Mouse (Mus musculus) retina, postnatal 7 days (tissue): ENCODE data around the gene Prrx1.

Experiments used
- DNase-seq: peaks from one replicate; pipeline ENCODE4 v3.0.0-alpha.2; 2012; ENCODE audit warnings: low read depth, low spot score

The Prrx1 gene

DNA sequence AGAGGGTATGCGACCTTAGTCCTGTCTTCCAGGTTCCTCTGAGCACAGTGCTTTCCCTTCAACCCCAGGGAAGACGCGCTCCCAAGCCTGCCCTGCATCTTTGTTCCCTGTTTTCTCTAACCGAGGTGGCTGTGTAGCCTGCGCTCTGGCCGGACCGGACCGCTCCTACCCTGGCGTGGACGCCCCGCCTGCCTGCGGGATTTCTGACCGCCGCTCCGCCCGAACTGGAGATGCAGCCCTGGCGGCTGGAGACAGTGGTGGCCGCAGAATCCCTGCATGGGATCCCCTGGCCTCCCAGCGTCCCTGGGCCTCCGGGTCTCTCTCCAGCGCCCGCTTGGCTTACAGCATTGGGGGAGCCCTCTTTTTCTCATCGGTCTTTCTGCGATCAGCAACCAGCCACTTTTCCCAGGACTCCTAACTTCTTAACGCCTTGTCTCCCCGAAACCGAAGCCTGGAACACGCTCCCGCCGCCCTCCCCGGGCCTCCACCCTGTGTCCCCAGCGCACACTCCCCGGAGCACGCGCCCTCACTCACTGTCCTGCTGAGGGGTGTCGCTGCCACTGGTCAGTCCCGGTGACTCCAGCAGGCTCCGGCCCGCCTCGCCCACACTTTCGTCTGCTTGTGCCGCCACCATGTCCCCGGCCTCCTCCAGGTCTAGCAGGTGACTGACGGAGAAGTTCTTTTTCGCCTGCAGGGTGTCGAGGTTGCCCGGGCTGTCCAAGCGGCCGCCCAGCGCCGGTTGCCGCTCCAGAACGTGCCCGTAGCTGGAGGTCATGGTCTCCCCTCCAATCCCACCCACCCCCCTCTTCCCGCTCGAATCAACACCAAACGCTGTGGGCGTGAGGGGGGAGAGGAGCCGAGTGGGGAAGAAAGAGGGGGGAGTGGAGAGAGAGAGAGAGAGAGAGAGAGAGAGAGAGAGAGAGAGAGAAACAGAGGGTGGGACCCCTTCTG is 1.4 kb downstream of the Prrx1 start:
- DNase-seq = no peak

DNA sequence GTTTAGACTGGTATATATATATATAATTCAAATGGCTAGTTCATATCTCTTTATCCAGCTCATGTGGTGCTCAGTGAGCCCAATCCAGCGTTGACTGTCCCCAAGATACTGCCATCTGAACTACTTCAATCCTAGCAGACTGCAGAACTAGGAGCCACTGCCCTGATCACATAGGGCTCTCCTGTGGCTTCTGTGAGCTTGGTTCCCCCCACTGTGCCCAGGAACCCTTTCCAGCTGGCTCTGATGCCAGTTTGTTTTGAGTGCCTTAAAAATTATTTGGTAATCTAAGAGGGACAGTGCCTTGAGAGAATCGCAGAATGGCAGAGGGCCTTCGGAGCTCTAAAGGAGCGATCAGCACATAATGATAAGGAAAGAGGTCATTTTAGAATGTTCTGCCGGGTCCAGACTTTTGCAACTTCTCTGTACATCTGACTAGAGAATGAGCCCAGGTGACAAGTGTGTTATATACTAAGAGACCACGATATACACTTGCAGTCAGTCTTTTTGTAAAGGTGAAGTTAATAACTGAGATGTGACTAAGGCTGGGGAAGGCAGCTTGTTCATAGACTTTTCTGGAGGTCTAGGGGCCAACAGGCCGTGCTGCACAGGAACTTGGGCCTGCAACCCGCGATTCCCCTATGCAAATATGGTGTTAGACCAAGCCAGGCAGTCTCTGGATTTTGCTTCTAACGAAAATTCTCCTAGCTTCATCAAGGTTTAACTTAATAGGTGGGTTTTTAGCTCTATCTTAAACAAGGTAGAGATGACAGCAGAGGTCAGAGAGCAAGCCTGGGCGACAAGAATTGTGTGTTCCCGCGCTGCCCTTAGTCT is 2.3 kb downstream of the Prrx1 start:
- no peak for DNase-seq

DNA sequence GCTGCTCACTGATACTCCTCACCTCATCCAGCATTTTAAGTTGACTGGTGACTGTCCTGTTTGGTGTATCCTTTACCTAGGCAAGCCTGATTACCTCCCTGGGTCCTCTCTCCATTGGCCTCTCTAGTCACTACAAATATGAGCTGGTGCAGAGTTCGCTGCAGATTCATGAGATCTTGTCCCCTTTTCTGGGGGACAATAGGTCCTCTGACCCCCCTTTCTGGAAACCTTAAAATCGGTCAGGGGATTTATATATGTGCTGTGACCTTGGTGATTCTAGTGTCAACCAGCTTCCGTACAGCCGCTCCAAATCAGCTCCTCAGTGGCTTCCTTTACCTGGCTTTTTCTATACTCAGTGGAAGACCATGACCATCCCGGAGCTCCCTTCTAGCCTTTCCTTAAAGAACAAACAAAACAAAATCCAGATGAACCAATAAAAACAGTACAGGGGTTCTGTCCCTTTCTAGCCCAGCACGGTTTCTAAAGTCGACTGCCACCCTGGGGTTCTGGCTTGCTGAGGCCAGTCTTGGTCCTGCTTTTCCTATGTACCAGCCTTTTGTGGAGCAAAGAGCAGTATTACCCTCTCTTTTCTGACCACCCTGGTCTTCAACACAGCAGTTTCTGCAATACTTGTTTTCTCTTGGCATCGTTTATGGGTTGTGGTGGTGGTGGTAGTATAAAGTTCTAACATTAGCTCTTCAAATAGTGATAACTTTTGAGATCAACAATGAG is 3.3 kb downstream of the Prrx1 start:
- DNase-seq = no peak

DNA sequence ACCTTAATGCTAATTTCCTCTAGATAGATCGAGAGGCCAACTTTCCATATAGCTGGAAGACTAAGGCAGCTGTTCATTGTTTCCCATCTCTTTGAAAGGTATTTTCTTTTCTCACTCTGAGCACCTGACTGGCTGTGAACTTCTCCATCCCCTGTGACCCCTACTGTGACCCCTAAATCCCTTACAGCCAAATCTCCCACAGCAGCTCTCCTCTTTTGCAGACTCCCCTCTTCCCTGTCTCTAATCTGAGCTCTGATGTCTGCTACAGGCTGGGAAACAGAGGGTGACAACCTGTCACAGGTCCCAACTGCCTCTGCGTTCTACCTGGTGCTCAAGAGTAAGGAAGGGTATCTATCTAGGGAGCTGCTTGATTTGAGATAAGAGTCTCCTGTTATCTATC is 4.0 kb downstream of the Prrx1 start:
- no peak for DNase-seq

DNA sequence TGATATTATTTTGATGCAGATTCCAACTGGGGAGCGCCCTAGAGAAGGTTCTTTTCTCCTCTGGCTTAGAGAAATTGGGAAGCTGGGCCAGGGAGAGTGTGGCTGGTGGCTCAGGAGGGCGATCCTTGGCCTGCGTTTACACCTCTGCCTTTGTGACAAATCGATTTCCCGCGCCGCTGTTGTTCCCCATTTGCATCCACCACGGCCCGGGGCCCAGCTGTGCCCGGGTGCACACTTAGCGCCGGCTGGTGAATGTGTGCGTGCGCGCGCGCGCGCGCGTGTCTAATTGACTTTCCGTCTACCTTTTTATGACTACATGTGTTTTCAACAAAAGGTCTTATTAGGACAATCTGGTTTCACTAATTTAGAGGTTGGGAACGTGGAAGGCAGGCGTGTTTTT is 4.9 kb downstream of the Prrx1 start:
- DNase-seq = no peak

DNA sequence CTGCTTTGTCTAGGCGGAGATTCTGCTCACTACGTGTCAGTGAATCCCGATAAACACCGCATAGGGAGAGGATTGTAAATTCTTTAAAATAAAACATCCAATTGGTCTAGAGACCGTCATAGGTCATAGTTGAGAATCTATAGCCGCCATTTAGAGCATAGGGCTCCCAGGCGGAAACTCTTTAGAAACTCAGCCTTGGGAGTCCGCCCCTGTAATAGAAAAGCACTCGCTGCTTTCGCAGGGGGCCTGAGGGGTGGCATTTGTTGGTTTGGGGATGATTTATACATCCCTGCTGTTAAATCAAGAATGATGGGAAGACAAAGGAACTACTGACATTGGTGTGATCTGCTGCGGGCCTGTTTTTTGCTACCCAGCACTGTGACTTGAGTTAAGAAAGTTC is 5.8 kb downstream of the Prrx1 start:
- DNase-seq = no peak

DNA sequence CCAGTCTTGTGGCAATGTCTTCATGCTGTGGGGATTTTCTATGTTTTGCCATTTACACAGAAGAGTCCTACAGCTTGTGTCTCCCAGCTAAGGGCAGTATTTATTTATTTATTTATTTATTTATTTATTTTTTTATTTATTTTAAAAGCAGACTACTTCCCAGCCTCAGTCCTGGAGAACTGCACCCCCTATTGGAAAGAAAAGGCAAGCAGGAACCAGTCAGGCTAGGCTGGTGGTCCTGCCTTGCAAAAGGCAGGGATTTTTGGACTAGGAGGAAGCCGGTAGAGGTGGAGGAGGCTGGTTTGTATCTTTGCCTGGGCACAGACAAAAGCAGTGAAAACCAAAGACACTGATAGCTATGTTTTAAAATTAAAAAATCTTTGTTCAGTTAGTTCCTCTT is 7.6 kb downstream of the Prrx1 start:
- DNase-seq = no peak

DNA sequence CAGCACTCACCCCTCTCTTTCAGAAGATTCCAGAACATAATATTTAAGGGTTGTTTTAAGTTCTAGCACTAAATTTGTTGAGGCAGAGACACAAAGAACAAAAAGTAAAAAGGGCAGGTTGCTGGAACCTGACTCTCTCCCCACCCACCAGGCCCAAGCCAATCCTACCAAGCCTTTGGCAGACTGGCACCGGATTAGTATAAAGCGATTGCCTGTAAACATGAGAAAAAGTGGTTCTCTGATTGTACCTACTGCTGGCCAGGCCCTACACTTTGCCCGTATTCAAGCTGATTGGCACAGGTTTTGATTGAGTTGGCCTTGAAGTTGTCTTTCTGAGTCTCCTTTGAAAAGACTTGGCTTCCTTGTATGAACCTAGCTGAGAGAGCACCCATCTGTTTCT is 8.7 kb downstream of the Prrx1 start:
- no peak for DNase-seq

DNA sequence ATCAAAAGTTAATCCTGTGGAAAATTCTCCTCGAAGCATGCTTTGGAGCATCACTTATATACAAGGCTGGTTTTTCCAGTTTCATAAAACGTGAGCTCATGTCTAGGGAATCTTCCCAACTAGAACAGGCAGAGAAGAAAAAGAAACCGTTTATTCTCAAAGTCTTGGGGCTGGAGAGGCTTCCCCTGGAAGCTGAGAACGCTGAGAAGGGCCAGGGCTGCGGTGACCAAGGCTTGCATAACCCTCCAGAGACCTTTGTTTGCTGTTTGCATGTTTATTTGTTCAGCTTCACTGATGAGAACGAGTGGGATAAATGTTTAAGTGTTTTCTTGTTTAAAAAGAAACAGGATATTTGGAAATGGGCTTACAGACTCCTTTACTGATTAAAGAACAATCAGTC is 11.2 kb downstream of the Prrx1 start:
- DNase-seq = no peak

DNA sequence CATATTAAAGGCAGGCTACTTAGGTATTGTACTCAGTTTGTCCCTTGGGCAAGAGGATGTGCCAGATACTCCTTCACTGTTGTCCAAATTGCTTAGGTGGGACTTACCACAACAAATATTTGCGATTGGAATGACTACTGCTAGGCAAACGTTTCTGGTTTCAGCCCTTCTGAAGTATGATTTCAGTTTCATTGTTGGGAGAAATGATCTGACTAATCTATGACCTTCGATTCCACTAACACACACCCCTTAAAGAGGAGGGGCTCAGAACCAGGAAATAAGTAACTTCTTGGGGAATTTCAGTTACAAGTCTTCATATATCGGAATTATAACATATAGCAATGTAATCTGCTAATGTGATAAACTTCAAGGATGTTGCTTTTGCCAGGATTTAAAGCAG is 20.4 kb downstream of the Prrx1 start:
- DNase-seq = no peak

DNA sequence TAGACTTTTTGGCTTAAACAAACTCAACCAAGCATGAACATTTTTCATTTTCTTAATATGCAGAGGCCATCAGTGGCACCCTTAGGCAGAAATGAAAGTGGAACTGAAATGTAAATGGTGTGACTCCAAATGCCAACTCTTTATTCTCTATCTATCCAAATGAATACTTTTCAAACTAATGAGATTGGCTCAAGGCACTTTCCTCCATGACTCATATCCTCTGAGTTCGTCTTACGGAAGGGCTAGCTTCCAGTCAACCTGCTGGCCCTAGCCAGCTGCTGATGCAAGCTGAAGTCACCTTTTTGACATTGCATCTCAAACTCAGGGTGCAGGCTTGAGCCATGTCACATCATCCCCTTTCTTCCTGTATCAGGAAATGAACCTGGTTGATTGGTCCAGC is 21.6 kb downstream of the Prrx1 start:
- DNase-seq = no peak

DNA sequence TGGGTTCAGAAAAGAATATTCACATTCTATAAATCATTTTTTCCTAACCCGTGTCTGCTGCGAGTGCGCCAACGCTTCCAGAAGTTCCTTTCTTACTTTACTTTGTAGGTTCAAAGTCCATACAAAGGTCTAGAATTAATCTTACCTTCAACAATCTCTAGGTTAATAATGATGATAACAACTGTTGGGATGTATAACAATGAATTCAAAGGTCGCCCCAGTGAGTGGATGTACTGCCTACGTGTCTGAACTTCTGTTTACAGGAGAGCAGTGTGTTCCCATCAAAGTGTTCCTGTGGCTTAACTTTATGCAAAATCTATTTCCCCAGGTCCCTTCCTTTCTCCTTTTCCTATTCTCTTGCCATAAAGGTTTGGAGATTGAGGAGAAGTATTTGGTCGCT is 24.4 kb downstream of the Prrx1 start:
- no peak for DNase-seq

DNA sequence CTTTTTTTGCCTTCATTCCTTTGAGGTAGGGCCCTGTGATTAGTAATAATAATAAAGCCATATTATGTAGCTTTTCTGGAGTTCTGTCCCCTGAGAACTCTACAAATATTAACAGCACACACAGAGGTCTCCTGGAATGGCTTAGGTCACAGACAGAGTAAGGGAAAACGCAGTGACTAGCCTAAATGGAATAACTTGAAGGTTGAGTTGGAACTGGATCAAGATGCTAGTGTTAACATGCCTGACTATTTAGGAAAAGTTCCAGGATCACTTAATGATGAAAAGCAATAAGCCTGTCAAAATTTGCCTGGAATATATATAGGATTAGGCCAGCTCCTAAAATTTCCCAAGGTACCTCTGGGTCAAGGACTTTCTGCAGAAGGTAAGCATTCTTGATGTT is 28.0 kb downstream of the Prrx1 start:
- no peak for DNase-seq

DNA sequence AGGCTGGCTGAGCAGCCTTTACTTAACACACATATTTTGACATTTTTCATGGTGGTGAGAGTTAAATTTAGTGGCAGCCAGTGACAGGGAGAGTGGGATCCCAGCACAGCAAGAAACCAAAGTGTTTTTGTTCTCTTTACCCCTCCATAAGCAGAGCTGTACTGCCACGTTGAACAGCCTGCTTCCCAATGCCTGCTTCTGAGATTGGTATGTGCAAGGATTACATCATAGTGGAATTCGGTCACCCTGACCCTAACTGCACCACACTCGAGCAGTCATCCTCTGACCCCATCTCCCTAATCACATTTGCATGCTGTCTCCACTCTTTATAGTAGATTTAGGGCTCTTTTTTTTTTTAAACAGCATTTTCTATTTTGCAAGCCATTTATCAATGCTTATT is 28.4 kb downstream of the Prrx1 start:
- DNase-seq = no peak

DNA sequence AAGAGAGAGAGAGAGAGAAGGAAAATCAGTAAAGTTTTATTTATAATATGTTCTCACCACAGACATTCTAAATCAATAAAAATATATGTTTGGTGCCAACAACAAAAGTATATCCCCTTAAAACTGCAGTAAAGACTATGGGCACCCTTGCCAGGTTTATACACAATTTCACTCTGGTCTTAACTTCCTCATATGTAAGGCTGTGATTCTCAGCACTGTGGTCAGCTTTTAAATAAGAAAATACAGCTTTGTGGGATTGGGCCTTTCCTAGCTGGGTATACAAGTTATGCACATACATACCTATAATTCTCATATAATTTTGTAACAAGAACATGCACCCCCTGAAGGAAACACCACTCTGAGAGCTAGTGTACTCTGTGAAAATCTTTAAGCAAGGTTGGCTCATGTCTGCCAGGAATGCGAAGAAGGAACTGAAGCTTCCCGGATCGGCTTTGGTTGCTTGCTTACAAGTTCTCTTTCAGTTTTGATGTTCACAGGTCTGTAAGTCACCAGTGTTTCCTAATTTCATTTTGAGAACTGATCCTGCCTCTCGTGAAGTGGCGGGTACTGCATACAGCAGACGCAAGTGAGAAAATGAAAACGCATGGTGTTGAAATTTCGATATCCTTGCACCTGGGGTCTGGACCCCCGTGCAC is 29.4 kb downstream of the Prrx1 start:
- no peak for DNase-seq

DNA sequence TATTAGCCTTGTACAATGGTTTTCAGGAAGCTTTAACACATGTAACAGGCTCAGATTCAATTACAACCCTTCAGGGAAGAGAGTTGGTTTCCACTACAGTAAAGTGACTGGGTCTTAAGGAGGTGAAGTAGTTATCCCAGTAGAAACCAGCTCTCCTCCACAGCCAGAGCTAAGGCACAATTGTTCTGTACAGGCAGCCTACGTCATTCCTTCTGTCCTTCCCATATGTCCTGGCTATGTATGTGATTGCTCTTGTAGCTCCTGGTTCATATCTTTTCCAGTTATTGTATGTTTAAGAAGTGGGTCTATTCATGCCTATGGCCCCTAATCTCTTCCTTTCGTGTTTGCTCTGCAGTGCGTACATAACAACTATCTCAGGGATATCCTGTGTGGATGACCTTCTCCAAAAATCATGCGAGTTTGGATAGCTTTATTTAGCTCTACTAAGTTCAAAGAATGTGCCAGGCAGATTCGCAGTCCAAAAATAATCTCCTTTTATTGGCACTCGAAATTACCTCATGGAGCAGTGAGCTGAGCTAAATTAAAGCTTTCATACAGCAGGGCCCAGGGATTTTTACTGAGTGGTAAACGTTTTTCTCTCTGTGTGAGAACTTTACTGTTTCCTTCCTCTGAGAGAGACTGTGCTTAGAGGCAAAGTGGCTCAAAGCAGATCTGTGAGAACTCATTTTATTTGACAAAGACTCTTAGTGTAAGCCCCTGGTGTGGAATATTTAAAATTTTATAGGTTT is 31.9 kb downstream of the Prrx1 start:
- no peak for DNase-seq

DNA sequence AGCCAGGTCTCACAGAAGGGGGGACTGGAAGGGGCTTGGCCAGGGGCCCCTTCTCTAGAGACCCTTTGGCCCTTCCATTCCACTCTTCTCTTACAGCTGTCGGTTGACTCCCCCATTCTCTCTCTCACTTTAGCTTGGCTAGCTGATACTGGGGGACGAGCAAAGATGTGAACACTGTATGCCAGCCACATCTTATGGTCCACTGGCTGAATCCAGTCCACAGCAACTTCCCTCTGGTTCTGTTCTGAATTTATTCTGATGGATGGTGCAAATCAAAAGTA is 32.7 kb downstream of the Prrx1 start:
- DNase-seq = no peak

DNA sequence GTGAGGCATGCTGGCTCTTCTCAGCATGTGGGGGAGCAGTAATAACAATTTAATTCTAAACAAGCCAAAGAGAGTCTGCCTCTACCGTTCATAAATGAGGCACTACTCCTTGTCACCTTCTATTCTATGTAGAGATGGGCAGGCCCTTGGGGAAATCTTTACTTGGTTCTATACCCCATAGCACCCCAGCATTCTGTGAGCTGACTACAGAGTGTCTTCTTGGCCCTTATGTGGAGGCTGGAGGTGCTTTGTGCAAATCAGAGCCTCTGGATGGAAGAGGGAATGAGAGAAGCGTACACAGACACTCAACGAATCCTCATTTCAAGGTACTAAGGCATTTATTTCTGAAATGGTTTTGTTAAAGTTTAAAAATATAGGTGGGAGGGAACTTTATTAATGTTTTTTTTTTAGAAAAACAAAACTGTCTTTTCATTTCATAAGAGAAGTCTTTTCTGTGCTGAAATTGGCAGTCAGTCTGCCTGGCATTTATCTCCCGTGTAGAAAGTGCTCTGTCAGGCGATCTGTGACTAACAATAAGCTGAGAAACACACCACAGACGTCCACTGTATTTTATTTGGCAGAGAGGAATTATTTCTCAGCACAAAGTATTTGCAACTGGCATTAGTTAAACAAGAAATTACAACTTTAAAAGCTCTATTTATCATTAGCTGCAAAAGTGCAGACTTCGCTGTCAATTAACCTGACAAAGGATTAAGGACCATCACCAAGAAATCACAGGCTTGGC is 33.2 kb downstream of the Prrx1 start:
- no peak for DNase-seq

DNA sequence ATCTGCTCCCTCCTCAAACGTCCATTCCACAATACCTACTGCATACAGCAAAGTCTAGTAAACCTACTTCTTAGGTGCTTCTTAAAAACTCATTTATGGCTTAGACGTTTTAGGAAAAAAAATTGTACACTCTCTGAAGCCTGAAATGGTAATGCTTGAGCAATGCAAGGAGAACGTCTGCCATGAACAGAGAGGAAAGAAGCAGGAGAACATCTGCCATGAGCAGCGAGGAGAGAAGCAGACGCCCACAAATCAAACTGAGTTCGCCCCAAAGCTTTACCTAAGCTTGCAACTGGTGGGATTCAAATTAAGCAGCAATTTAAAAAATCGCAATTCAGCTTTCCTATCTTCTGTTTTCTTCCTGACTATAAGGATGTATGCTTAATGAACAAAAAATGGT is 36.4 kb downstream of the Prrx1 start:
- DNase-seq = no peak

DNA sequence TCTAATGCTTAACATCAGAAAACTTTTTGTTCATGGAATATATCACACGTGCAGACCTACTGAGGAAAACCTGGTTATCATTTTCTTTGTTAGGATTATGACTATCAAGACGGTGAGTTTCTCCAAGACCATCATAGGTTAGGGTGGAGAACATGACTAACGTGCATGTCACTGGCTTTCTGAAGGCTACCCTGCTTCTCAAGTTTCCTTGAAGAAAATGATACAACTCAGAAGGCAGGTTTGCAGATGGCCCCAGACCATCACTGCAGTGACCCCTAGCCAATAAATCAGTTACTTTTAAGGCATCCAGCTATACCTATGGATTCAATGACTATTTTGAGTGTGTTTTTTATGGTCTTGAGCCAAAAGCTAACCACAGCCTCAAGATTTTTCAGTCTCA is 38.6 kb downstream of the Prrx1 start:
- DNase-seq = no peak

DNA sequence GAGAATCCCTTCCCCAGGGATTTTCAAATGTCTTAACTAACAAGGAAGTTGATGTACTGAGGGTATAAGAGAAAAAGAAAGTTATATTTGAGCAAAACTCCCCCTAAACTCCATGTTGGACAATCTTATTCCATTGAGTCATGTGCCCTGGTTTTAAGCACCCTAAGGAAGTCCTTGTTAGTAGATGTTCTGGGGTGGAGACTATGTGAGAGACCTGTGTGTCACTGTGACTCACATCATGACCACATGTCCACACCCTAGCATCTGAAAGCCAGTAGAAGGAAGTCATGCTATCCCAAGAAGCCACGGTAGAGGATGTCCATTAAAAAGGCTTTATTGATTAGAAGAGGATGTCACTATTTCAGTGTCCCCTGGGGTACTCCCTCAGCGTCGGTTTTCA is 40.4 kb downstream of the Prrx1 start:
- no peak for DNase-seq
